Mouse (Mus musculus): Measurements from ENCODE around the gene Prkca.

DNA sequence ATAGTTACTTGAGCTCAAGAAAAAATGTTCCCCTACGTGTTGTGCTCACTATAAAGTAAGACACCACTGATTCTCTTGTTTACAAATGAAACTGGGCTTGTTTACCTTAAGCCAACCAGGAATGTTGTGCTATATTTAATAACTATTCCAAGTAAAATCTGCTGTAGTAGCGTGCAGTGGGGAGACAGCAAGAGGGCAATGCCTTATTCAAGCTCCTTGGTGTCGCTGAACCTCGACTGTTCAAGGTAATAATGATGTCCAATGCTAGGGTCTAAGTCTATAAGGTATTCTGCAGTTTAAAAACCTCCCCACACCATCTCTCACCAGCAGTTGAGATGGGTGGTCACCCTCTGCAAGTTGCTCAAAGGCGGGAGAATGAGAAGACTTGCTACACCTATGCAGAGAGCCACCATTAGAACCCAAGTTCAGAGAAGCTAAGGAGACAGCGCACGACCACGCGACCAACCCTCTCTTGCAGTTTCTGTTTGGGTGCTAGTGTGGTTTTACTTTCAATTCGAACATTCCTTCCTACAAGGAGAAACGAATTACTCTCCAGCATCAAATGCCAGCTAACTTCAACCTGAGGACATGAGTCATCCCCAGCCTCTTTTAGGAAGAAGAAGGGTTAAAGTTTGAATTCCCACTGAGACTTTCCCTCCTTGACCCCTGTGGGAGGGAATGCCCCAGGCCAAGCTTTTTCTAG lies 129.1 kb downstream of the Prkca start:
- TF ChIP-seq ZNF384 (IDR thresholded peaks at IDR 0.05; ENCODE audit: low read depth, low read length) (no peak), HCFC1 (IDR thresholded peaks at IDR 0.05; ENCODE audit: borderline replicate concordance, insufficient read depth, low read length) (no peak), CHD2 (IDR thresholded peaks at IDR 0.05; ENCODE audit: low read depth, low read length) (no peak), ZC3H11A (IDR thresholded peaks at IDR 0.05; ENCODE audit: borderline replicate concordance, low read depth, low read length) (no peak), MAFK (IDR thresholded peaks at IDR 0.05; ENCODE audit: insufficient read depth, low read depth, low read length) (no peak)
